Mouse (Mus musculus) Patski (cell line): ENCODE data around the gene AI413582. TPM values are rescaled to one million over a fixed set of nuclear protein-coding genes. Genes with fewer than 3 reads are reported as not detected.

Source experiments
- ATAC-seq: fragments of 100-300 bp; one replicate; pipeline ENCODE4 v1.8.0; 2021
- CTCF ChIA-PET: fragments of 350-600 bp; sonication (Branson Sonifier 250); formaldehyde crosslinking; loops from one replicate; lab custom pipeline; 2022; ENCODE audit warnings: inconsistent platforms; lab: Charles Lee
- POLR2A ChIA-PET: fragments of 350-600 bp; sonication (Branson Sonifier 250); formaldehyde crosslinking; loops from one replicate; lab custom pipeline; 2022; ENCODE audit warnings: antibody characterized with exemption, inconsistent platforms; lab: Charles Lee
- DNase-seq: peaks from one replicate; pipeline ENCODE4 v3.0.0-alpha.2; 2011; ENCODE audit warnings: low read depth, low spot score
- H3K27me3 ChIP-seq: fragments of 371-371 bp; one replicate; pipeline ENCODE4 v1.5.1; 2021
- CTCF ChIP-seq: fragments of 100-300 bp; IDR thresholded peaks from one replicate; pipeline ENCODE4 v1.5.1; 2021
- in situ Hi-C: fragments of 300-500 bp; cut with MboI; formaldehyde crosslinking; loops from 3 replicates; pipeline ENCODE4 v1.11.1; 2018; ENCODE audit warnings: low pct_unique_long_range_greater_than_20kb, mixed read lengths
- polyA plus RNA-seq: library from polyadenylated mRNA; unstranded; gene quantifications from one replicate; pipeline ENCODE4 v1.2.3, GENCODE M21; 2021

The AI413582 gene
- polyA plus RNA-seq, 1 experiment from 2014 or later, result 30.7 TPM

- ChIA-PET CTCF (interaction anchor here (3.4 kb wide), 1 partner anchor 14 kb away, joined by 10 read pairs; the partner anchor contains the start of gene AI413582), POLR2A (interaction anchor here (1.5 kb wide), 1 partner anchor 12 kb away, joined by 3 read pairs; no protein-coding TSS in a partner anchor)
- in situ Hi-C loops, result no loop called here
- DNase-seq, result no peak
- no peak for ATAC-seq
- no peak for TF ChIP-seq CTCF
- H3K27me3 ChIP-seq, result no peaks in the 10 kb centered on the region
Measured at GRCm38 (mm10) chr17:27579816-27580215, 14.3 kb upstream of the AI413582 start.

DNA sequence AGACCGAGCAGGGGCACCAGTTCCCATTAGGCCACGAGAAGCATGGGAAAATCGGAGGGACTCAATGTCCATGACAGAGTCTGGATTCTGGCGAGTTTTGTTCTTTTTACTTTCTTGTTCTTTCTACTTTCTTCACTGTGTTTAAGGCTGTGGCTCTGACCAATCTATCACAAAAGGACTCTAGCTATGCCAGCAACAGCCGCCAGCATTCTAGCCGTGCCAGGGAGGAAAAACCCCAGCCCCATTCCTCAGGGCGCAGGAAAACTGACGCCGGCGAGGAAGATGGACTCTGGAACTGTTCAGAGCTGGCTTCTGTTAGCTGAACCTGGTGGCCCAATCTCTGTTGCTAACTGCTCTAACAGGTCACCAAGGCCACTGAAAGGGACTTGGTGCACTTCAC is 12.9 kb upstream of the AI413582 start:
- DNase-seq, result no peak
- in situ Hi-C loops, result no loop called here
- no peaks in the 10 kb centered on the region for H3K27me3 ChIP-seq
- no peak for ATAC-seq
- TF ChIP-seq CTCF, result no peak
- ChIA-PET CTCF (interaction anchor here (3.4 kb wide), 1 partner anchor 13 kb away, joined by 10 read pairs; the partner anchor contains the start of gene AI413582), POLR2A (interaction anchor here (1.5 kb wide), 1 partner anchor 13 kb away, joined by 3 read pairs; no protein-coding TSS in a partner anchor)

- DNase-seq (no peak), ATAC-seq (peak; percentile 41)
- ChIA-PET CTCF (interaction anchor here (0.8 to 3.4 kb wide), 6 partner anchors 12 to 52 kb away, joined by 3 to 10 read pairs (median 4); partner anchors contain the start of gene AI413582), POLR2A (interaction anchor here (1.2 kb wide), 1 partner anchor 14 kb away, joined by 3 read pairs; no protein-coding TSS in a partner anchor)
- TF ChIP-seq CTCF, result no peak
- H3K27me3 ChIP-seq, result no peaks in the 10 kb centered on the region
- in situ Hi-C loops, result no loop called here
Measured at GRCm38 (mm10) chr17:27577468-27577867, 11.9 kb upstream of the AI413582 start.

- ChIA-PET CTCF (interaction anchor here (1.4 to 3.4 kb wide), 3 partner anchors 10 to 54 kb away, joined by 3 to 10 read pairs (median 4); partner anchors contain the start of gene AI413582), POLR2A (no interaction called here)
- ATAC-seq (no peak), DNase-seq (no peak)
- no peaks in the 10 kb centered on the region for H3K27me3 ChIP-seq
- TF ChIP-seq CTCF, result no peak
- in situ Hi-C loops, result no loop called here
Measured at GRCm38 (mm10) chr17:27576056-27576455, 10.5 kb upstream of the AI413582 start.

DNA sequence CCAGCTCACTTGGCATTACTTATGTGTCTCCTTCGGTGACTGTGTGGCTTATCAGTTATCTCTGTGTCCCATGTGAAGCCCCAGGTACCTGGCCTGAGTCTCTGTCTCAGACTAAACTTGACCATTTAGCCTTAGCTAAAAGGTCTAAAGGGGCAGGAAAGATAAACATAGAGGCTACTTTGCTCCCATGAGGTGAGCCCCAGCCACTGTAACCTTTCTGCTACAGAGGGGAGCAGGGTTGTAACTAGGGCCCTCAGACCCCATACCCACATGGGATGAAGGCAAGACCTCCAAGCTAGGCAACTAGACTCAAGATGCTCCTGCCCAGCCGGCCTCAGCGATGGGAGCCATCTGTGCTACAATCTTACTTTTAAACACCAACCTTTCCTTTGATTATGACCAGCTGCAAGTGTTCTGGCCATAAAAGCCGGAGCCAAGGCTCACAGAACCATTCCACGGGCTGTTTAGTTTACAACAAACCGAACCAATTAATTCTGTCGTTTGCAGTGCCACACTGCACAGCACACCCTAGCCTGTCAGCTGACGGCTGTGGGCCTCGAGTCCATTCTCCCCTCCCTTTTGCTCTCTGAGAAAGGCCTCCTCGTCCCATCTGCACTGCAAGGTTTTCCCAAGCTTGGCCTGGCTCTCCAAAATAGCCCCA is 9.7 kb upstream of the AI413582 start:
- ChIA-PET POLR2A (interaction anchor here (1.2 kb wide), 1 partner anchor 48 kb away, joined by 5 read pairs; the partner anchor contains the start of gene Nudt3), CTCF (no interaction called here)
- ATAC-seq, result no peak
- no peak for TF ChIP-seq CTCF
- in situ Hi-C loops, result no loop called here
- DNase-seq, result no peak
- no peaks in the 10 kb centered on the region for H3K27me3 ChIP-seq

DNA sequence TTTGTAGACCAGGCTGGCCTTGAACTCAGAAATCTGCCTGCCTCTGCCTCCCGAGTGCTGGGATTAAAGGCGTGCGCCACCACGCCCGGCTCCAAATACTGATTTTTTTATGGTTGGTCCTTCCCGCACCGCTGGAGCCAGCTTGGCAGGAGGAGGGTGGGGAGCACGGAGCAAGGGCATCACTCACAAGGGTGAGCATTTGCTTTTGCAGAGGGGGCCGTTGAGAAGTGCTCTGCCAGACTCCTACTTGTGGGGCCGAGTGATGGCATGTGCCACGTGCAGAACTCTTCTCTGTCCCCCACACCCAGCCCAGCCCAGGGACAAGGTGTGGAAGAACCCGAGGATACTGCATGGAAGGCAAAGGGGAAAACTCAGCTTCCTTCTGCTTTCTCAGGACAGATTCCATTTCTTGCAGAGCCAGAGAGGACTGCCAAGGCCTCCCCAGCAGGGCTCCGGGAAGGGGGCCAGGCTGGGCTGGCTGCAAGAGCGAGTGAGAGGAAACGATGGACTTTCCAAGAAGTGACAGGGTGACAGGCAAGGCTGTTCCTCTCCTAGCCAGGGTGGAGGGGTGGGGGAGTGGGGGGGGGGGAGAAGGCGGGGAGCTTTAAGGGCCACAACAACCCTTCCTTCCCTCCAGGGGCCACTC is 9.0 kb upstream of the AI413582 start:
- in situ Hi-C loops, result no loop called here
- no peaks in the 10 kb centered on the region for H3K27me3 ChIP-seq
- ATAC-seq, result no peak
- CTCF ChIA-PET, result no interaction called here
- no peak for DNase-seq
- TF ChIP-seq CTCF, result no peak
- POLR2A ChIA-PET, result interaction anchor here (1.1 to 1.2 kb wide), 2 partner anchors 8 to 49 kb away, joined by 4 to 5 read pairs; partner anchors contain the start of gene Nudt3

GRCm38 (mm10) chr17:27573772-27574320 is 8.3 kb upstream of the AI413582 start:
- TF ChIP-seq CTCF, result no peak
- CTCF ChIA-PET, result no interaction called here
- DNase-seq (no peak), ATAC-seq (no peak)
- POLR2A ChIA-PET, result interaction anchor here (1.1 kb wide), 1 partner anchor 8 kb away, joined by 4 read pairs; no protein-coding TSS in a partner anchor
- in situ Hi-C loops, result no loop called here
- no peaks in the 10 kb centered on the region for H3K27me3 ChIP-seq

DNA sequence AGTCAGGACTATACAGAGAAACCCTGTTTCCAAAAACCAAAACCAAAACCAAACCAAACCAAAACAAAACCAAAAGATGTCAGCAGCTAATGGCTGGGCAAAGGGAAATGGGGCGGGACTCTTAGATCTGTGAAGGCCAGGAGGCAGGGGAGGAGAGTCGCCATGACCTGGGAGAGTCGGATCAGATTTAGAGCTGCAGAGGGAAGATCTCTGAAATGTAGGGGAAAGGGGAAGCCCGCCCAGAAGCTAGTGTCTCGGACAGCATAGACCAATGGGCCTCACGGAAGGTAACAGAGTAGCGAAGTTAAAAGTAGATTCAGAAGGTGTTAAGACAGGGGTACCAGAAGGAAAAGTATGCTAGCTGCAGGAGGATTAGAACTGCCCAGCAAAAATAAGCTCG is 5.8 kb upstream of the AI413582 start:
- in situ Hi-C loops, result no loop called here
- ATAC-seq, result no peak
- H3K27me3 ChIP-seq, result no peaks in the 10 kb centered on the region
- no peak for TF ChIP-seq CTCF
- CTCF ChIA-PET, result no interaction called here
- POLR2A ChIA-PET, result interaction anchor here (0.6 kb wide), 1 partner anchor 20 kb away, joined by 5 read pairs; no protein-coding TSS in a partner anchor
- DNase-seq, result no peak

DNA sequence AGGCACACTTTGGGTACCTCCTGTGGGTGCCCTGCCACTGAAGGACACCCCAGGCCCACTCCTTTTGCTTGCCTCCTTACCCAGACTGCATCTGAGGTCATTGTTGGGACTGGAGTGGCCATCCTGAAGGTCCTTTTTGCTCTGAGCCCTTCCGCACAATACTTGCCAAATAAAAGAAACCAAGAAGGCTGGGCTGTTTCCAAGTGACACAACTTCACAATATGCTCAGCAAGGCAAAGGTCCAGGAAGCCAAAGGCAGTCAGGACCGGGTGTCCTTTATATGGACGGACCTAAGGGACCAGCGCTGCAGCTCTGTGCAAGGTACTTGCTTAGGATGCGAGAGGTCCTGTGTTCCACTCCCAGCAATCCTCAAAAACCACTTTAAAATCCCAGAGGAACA is 2.7 kb upstream of the AI413582 start:
- DNase-seq (no peak), ATAC-seq (no peak)
- ChIA-PET POLR2A (no interaction called here), CTCF (interaction anchor here (1.6 kb wide), 1 partner anchor 33 kb away, joined by 7 read pairs; no protein-coding TSS in a partner anchor)
- no peak for TF ChIP-seq CTCF
- H3K27me3 ChIP-seq, result no peaks in the 10 kb centered on the region
- in situ Hi-C loops, result loop anchor here (5.0 to 10.0 kb wide), 2 partner anchors 64 to 197 kb away; no protein-coding TSS in a partner anchor

- TF ChIP-seq CTCF, result no peak
- CTCF ChIA-PET, result interaction anchor here (0.7 to 1.7 kb wide), 5 partner anchors 12 to 67 kb away, joined by 3 to 10 read pairs (median 3); no protein-coding TSS in a partner anchor
- DNase-seq (no peak), ATAC-seq (no peak)
- in situ Hi-C loops, result loop anchor here (5.0 to 10.0 kb wide), 2 partner anchors 66 to 199 kb away; no protein-coding TSS in a partner anchor
- no peaks in the 10 kb centered on the region for H3K27me3 ChIP-seq
- POLR2A ChIA-PET, result interaction anchor here (0.5 to 1.7 kb wide), 3 partner anchors 8 to 57 kb away, joined by 3 to 5 read pairs (median 4); no protein-coding TSS in a partner anchor
Measured at GRCm38 (mm10) chr17:27565942-27566267, 349 bp upstream of the AI413582 start.
